Mouse (Mus musculus) intestine, postnatal 0 days (tissue): Measurements from ENCODE around the gene Ascl2. TPM values are rescaled to one million over a fixed set of nuclear protein-coding genes. Genes with fewer than 3 reads are reported as not detected.

ENCODE experiments used
- ATAC-seq: fragments of 200-750 bp; cut with Nextera tagmentation; 2 replicates; pipeline ENCODE4 v1.8.0; 2017; ENCODE audit warnings: mild to moderate bottlenecking, moderate TSS enrichment, moderate library complexity
- H3K27ac ChIP-seq: fragments of 300-500 bp; sonication (generic); 2 replicates; pipeline ENCODE4 v1.5.1; 2014; ENCODE audit warnings: mild to moderate bottlenecking, low read depth, low read length, moderate library complexity
- H3K27me3 ChIP-seq: fragments of 300-500 bp; sonication (generic); replicated peaks from 2 replicates; pipeline ENCODE4 v1.6.1; 2014; ENCODE audit warnings: low read length, mixed read lengths; ENCODE audit not compliant: control insufficient read depth, insufficient read depth
- H3K36me3 ChIP-seq: fragments of 300-500 bp; sonication (generic); 2 replicates; pipeline ENCODE4 v1.6.1; 2014; ENCODE audit warnings: mild to moderate bottlenecking, moderate library complexity; ENCODE audit not compliant: control insufficient read depth, insufficient read depth
- H3K4me1 ChIP-seq: fragments of 300-500 bp; sonication (generic); replicated peaks from 2 replicates; pipeline ENCODE4 v1.6.1; 2014; ENCODE audit warnings: antibody characterized with exemption, low read length, mixed read lengths; ENCODE audit not compliant: control insufficient read depth, insufficient read depth
- H3K4me2 ChIP-seq: fragments of 300-500 bp; sonication (generic); replicated peaks from 2 replicates; pipeline ENCODE4 v1.6.1; 2014; ENCODE audit warnings: low read depth, mild to moderate bottlenecking, moderate library complexity
- H3K4me3 ChIP-seq: fragments of 300-500 bp; sonication (generic); 2 replicates; pipeline ENCODE4 v1.5.1; 2014; ENCODE audit warnings: low read depth, low read length
- H3K9ac ChIP-seq: fragments of 300-500 bp; sonication (generic); 2 replicates; pipeline ENCODE4 v1.6.1; 2014; ENCODE audit warnings: mild to moderate bottlenecking, low read depth, low read length
- H3K9me3 ChIP-seq: fragments of 300-500 bp; sonication (generic); 2 replicates; pipeline ENCODE4 v1.6.1; 2016; ENCODE audit warnings: mixed run types; ENCODE audit not compliant: control insufficient read depth
- CTCF ChIP-seq: sonication (generic); IDR thresholded peaks from 2 replicates; pipeline ENCODE4 v1.5.1; 2016; ENCODE audit warnings: low read depth, mild to moderate bottlenecking, control low read depth, antibody characterized with exemption, moderate library complexity
- WGBS: fragments of 180-500 bp; shearing (Covaris S2); extraction: QIAGEN DNeasy Blood & Tissue Kit; methylation state at CpG from one replicate; pipeline ENCODE4 v1.1.7; 2014; 5-methylcytosine and 5-hydroxymethylcytosine counted together
- polyA plus RNA-seq: library from polyadenylated mRNA; unstranded; fragments of >200 nt; fragmentation: Nextera tagmentation; extraction: Ambion mirVana; gene quantifications from 2 replicates; pipeline ENCODE4 v1.2.1, GENCODE M21; 2015

Gene Ascl2
- polyA plus RNA-seq, 1 experiment from 2014 or later = 6.8 TPM

- TF ChIP-seq CTCF = peak; percentile 96
- Histone ChIP-seq H3K4me2 (no peak overlapping the region), H3K4me1 (0 out of 2 replicates have a peak, but pooled peaks cover 8% of the 10 kb centered on the region), H3K9me3 (no peaks in the 10 kb centered on the region), H3K27me3 (no peaks in the 10 kb centered on the region), H3K4me3 (no peak overlapping the region), H3K27ac (peak overlapping the region; percentile 15; the same call in 1 of the 2 replicates), H3K36me3 (no peaks in the 10 kb centered on the region), H3K9ac (no peak overlapping the region)
- peak; percentile 76 for ATAC-seq
- 42% methylated on average over 17 of the region's 17 CpGs for WGBS
These were observed 38.7 kb upstream of the Ascl2 start for GRCm38 (mm10) chr7:143007599-143008369.

- no peak for ATAC-seq
- Histone ChIP-seq H3K4me3 (no peak overlapping the region), H3K4me1 (0 out of 2 replicates have a peak, but pooled peaks cover 6% of the 10 kb centered on the region), H3K9me3 (no peaks in the 10 kb centered on the region), H3K27ac (no peak overlapping the region), H3K36me3 (no peaks in the 10 kb centered on the region), H3K27me3 (no peaks in the 10 kb centered on the region), H3K4me2 (no peak overlapping the region), H3K9ac (no peak overlapping the region)
- 92% methylated on average over 8 of the region's 8 CpGs for WGBS
- TF ChIP-seq CTCF = no peak
These were observed 37.9 kb upstream of the Ascl2 start for GRCm38 (mm10) chr7:143006756-143007598.

DNA sequence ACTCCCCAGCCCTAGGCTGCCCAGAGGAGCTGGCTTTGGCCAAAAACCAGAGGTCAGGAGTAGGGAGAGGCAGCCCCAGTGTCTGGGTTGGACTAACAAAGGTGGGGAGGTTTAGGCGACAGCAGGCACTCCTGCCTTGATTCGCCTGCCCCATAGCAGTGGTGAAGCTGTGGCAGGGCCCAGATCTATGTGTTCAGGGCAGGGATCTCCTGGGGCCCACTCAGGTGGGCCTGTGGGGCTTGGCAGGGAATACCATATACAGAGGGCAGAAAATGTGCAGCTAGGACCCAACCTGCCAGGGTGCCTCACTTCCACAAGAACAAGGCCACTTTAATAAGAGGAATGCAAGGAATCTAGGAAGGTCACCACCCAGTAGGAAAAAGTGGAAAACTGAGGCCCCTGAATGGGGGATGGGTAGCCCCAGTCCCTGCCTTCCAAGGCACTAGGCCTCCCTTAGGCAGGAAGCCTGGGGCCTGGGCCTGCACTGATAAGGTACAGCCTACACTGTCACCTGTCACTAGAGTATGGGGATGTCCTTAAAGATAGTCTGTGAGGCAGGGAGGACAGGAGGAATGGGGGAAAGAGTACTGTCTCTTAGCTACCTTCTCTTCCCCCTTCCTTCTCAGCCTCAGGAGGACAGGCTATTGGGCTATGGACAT is 37.2 kb upstream of the Ascl2 start:
- Histone ChIP-seq H3K4me3 (no peak overlapping the region), H3K9me3 (no peaks in the 10 kb centered on the region), H3K27ac (no peak overlapping the region), H3K9ac (no peak overlapping the region), H3K4me1 (0 out of 2 replicates have a peak, but pooled peaks cover 4% of the 10 kb centered on the region), H3K4me2 (no peak overlapping the region), H3K36me3 (no peaks in the 10 kb centered on the region), H3K27me3 (no peaks in the 10 kb centered on the region)
- TF ChIP-seq CTCF = no peak
- no peak for ATAC-seq
- WGBS = 87% methylated on average over 2 of the region's 2 CpGs

DNA sequence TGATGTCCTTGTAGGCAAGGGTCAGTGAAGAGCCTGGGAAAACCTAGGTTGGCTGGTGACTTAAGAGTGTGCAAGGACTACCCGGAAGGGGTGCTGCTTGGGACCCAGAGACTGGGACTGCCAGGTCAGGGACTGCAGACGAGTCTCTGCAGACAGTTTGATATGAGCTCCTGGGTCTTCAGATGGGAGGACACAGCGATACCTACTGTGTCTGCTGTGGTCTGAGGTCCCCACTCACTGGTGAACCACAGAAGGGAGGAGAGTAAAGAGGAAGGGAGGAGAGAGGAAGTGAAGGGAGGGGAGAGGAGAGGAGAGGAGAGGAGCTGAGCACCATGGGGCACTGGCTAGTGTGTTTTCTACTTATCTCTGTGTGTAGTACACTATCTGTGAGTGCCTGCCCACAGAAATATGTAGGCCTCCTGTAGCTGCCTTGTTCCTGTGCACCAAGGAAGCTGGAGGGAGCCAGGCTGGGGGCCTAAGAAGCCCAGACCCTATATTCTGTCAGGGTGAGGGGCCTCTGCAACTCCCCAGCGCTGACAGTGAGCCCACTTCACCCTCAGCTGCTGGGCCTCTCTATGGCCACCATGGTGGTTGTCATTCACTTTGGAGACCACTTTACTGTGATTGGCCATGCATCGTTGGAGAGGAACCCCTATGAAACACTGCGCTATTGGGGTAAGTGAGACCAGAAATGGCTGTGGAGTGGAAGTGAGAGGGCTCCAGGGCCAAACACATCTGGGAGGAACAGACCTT is 36.5 kb upstream of the Ascl2 start:
- WGBS = 88% methylated on average over 6 of the region's 6 CpGs
- H3K27ac ChIP-seq = no peak overlapping the region
- H3K4me2 ChIP-seq = no peak overlapping the region

DNA sequence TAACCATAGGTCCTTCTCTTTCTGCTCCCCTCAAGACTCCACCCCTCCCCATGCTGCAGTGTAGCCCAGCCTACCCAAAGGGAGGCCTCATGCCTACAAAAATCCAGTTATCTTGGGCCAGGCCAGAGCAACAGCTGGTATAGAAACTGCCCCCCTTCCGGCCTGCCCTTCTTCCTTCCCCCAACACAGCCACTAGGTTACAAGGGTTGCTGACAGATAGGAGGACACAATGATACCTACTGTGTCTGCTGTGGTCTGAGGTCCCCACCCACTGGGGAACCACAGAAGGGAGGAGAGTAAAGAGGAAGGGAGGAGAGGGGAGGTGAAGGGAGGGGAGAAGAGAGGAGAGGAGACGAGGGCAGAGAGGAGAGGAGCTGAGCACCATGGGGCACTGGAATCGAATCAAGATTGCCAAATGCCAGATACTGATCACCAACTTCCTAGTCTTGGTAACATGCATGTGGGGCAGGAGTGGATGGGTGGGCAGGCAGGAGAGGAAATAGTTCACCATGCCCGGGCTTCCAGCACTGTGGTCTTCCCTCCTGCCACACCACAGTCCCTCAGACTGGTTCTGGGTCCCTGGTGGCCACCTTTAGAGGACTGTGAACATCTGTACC is 35.8 kb upstream of the Ascl2 start, which contains the start of gene Tspan32:
Tspan32 (plus strand) TSS at position 320 of the 617 bp plus-strand sequence.
- Histone ChIP-seq H3K9ac (no peak within 1 kb of the TSS), H3K4me3 (no peak within 1 kb of the TSS), H3K4me2 (no peak within 1 kb of the TSS), H3K27ac (no peak within 1 kb of the TSS), H3K36me3 (no peaks in the 10 kb centered on the region), H3K27me3 (no peaks in the 10 kb centered on the region), H3K4me1 (no peaks in the 10 kb centered on the region), H3K9me3 (no peaks in the 10 kb centered on the region)
- ATAC-seq = no peak
- WGBS = 84% methylated on average over 4 of the region's 4 CpGs
- TF ChIP-seq CTCF = no peak

More for the DNA sequence above, 36.5 kb upstream of the Ascl2 start:
- Histone ChIP-seq H3K36me3 (no peaks in the 10 kb centered on the region), H3K4me3 (no peak overlapping the region), H3K27me3 (no peaks in the 10 kb centered on the region), H3K9ac (no peak overlapping the region), H3K9me3 (no peaks in the 10 kb centered on the region), H3K4me1 (no peaks in the 10 kb centered on the region)
- ATAC-seq = no peak
- TF ChIP-seq CTCF = no peak
